Mouse (Mus musculus) right cerebral cortex, postnatal 10 days (tissue): ENCODE results near the gene D2hgdh.

Experiments
- DNase-seq, 2 experiments: peaks; one replicate each; pipeline ENCODE4 v3.0.0; 2021; ENCODE audit warnings: low spot score in 2 of 2

Gene D2hgdh

GRCm38 (mm10) chr1:93824609-93825008 lies at the start of gene D2hgdh:
Gene D2hgdh (plus strand): TSS chr1:93824909.
- DNase-seq, result no peak

DNA sequence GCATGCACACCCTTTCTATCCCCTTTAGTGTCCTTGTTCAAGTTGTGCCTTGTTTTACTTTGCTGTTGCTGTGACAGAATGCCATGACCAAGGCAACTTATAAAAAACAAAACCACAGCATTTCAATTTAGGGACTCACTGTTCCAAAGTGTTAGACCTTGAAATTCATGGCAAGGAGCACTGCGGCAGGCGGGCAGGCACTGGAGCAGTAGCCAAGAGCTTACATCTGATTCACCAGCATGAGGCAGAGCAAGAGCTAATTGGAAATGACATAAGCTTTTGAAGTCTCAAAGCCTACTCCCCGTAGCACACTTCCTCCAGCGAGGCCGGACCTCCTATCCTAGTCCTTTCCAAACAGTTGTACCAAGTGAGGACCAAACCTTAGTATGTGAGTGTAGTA lies 48.0 kb upstream of the D2hgdh start:
- no peak for DNase-seq

DNA sequence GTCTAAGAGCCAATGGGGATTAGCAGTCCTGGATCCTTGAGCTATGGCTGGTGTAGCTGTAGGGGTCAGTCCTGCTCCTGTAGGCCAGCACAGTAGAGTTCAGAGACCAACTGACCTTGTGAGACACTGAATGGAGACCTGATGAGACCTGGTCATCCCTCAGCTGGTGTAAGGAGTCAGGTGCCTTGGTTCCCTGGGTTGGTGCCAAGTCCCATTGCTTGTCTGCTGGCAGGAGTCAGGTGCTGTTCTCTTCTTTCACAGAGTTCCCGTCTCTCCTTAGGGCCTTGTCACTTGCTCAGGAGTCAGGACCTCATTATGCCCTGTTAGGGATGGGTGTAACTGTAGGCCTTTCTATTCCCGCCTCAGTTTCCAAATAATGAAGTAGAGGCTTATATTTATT lies 37.8 kb upstream of the D2hgdh start:
- no peak for DNase-seq

- DNase-seq, result no peak
These were observed 30.2 kb upstream of the D2hgdh start for GRCm38 (mm10) chr1:93794526-93794925.

- no peak for DNase-seq
These were observed 28.8 kb upstream of the D2hgdh start for GRCm38 (mm10) chr1:93795886-93796285.

- no peak for DNase-seq
These were observed 23.8 kb upstream of the D2hgdh start for GRCm38 (mm10) chr1:93800670-93801503.

DNA sequence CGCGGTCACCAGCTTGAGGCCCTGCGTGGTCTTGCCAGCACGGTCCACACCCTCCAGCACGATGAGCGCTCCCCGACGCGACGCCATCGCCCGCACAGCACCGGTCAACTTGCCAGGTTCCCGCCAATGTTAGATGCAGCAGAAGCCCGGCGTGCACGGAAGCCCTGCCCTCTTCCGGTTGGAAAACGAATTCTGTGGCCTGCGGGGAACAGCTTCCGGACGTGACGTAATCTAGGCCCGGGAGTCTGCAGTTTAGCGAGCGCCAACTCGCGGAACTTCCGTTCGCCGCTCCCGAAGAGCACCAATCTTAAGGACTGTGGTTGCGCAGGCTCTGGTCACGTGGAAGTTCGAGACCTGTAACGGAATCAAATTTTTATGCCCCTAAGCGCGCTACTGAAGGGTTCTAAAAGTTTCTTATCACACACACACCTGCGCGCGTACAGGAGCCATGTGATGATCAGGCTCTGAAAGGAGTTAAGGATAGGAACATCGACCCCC lies 22.9 kb upstream of the D2hgdh start, which contains the start of gene Dtymk:
Gene Dtymk, minus strand, starts transcription at position 194 of the 498 bp plus-strand sequence.
- DNase-seq, result peak; percentile 96 to 97

GRCm38 (mm10) chr1:93802771-93803170 lies 21.9 kb upstream of the D2hgdh start:
- no peak for DNase-seq

GRCm38 (mm10) chr1:93803556-93804507 lies 20.9 kb upstream of the D2hgdh start, which contains the start of gene Ing5:
Gene Ing5 (plus strand): TSS chr1:93803965.
- DNase-seq, result peak; percentile 99 to 100

DNA sequence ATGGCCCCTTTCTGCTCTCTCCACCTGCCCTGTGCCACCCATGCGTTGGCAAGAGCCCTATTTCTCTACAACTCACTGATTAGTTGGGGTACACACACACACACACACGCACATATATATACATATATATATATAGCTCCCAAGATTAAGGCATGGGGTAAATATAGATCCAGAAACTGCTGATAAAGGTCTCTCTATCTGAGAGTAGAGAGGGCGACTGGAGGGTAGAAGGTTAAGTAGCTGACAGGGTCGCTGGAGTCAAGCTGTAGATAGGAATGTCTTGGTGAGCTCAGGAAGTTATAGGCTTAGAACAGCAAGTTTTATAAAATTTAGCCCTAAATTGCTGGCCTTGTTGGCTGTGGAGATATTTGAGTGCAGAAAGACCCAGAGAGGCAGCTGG lies 19.9 kb upstream of the D2hgdh start:
- no peak for DNase-seq

- DNase-seq, result no peak
These were observed 19.3 kb upstream of the D2hgdh start for GRCm38 (mm10) chr1:93805221-93805951.

GRCm38 (mm10) chr1:93808871-93809270 lies 15.8 kb upstream of the D2hgdh start:
- DNase-seq, result no peak

GRCm38 (mm10) chr1:93810011-93810410 lies 14.7 kb upstream of the D2hgdh start:
- DNase-seq, result no peak

GRCm38 (mm10) chr1:93811495-93812039 lies 13.1 kb upstream of the D2hgdh start:
- DNase-seq, result no peak

- DNase-seq, result no peak
These were observed 6.7 kb upstream of the D2hgdh start for GRCm38 (mm10) chr1:93817823-93818532.

DNA sequence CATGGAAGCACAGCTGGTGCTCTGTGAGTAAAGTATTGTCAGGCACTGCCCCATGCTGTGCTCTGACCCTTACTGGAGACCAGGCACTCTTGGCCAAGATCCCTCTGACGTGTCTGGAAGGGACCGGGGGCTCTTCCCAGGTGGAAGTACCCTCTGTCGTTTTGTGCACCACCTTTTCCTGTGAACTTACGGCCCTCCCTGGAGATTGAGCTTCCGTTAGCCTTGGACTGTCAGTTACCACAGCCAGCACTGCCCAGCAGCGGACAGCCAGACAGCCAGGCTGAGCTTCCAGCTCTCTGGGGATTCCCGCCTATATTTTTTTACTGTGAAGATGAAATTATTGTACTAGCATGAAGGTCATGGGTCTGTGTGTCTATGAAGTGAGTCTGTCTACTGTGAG lies 6.0 kb upstream of the D2hgdh start:
- no peak for DNase-seq

GRCm38 (mm10) chr1:93823796-93824495 lies 763 bp upstream of the D2hgdh start:
- DNase-seq, result no peak

- DNase-seq, result peak; percentile 96 to 97
These were observed 481 bp downstream of the D2hgdh start for GRCm38 (mm10) chr1:93825105-93825674.

DNA sequence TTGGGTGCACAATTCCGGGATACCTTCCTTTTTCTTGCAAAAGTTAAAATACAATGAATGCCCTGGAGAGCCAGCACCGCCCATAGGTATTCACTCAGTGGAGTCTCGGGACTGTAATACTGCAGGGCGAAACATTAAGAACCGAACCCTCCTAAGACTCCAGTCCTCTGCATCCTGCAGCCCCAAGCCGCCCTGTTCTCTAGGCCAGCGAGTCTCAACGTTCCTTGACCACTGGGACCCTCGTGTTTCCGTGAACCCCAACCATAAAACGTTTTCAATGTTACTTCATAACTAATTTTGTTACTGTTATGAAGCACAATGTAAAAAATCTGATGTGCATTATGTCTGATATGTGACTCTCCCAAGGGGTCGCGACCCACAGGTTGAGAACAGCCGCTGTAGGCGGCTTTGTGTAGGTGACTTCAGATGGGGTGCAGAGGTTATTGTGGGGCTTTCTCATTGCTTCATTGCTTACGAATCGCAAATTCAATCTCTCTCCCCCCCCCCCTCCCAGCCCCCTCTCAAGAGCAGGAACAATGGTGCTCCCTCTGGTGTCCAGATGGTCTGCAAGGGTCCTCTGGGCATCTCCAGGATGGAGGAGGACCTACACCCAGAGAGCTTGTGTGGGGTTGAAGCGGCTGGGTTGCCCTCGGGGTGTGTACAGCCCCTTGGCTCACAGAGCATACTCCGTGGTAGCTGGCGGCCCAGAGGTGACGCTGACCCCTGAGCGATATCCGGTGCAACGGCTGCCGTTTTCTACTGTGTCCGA lies 1.2 kb downstream of the D2hgdh start:
- DNase-seq, result peak in 1 of 2 experiments; percentile 56
